Mouse (Mus musculus) thymus, postnatal 10 days (tissue): ENCODE data around the gene Dclk3.

Source experiments
- DNase-seq, 2 experiments: peaks; one replicate each; pipeline ENCODE4 v3.0.0; 2021; ENCODE audit warnings: low spot score in 2 of 2

Dclk3 gene

DNA sequence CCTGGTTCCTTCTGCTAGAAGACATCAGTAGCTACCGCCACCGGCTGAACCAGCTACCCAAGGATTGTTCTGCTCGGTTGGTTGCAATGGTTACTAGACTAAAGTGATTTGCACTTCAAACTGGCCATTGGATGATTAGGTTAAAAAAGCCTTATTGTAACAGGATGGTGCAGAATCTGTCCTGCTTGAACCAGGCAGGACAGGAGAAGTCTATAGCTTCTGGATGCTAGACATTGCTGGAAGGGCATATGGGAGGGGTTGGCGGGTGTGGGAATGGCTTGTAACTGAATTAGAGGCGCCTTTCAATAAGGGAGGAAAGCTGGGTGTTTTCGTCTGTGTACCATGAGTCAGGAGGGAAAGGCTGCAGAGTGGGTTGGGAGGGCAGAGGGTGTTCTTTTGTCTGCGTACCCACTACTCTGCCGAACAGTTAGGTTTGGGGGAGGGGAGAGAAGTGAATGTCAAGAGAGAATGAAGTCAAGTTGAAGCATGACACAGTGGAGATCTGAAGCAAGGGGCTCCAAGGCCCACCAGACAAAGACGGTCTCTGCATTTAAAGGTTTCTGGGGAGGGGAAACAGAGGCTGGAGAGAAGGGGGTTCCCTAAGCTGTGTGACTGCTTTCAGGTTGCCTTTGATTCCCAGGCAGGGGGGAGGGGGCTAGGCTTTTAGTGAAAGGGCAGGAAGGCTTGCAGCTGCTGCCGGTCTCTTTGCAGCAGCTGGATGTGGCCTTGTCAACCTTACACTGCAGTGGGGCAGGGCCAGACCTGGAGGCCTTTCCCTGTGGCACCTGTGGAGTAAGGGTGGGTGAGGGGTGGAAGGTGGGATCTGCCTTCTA lies 48.0 kb downstream of the Dclk3 start:
- DNase-seq: no peak

DNA sequence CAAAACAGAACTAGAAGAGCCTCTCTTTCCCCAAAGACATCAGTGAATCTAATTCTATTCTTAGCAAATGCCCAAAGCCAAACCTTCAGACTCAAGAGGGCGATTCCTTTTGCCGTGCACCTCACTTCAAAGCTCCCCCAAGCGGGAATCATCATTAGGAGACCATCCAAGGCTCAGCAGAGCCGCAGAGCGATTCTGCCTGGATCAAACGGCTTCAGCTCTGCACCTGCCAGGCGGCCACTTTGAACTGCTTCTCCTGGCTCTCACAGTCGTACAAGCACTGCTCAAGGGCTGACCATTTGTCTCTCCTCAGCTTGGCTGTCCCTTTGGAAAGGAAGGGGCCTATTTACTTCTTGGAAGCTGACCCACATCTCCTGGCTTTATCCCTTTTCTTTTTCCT lies 51.7 kb downstream of the Dclk3 start:
- DNase-seq: no peak

DNA sequence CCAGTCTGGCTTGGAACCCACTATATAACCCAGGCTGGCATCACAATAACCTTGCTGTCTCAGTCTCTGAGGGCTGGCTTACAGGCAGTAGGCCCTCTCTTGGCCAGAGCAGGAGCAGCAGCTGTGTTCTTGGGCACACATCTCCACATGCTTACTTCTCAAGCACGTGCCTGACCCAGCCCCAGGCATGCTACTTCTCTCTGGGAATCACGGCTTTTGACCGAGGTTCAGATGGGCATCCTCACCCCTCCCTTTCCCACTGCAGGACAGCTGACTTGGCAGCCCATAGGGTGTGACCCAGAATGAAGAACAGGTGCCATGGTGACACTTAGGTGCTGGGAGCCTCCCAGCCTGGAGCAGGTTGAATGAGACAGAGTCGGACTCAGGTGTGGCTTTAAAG lies 52.4 kb downstream of the Dclk3 start:
- DNase-seq: no peak

DNA sequence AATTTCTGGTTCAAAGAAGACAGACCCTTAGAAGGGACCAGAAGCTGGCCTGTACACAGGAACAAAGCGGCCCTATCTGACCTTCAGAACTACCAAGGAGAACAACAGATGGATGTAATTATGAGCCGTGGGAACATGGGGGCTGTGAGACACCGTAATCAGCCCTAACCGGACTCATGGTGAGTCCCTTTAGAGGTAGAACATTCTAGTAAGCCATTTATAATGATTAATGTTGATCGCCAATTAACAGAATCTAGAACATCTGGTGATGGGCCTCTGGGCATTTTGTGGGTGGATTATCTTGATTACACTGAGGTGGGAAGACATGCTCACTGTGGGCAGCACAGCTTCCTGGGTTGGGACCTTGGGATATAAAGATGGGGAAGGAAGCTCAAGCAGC lies 54.6 kb downstream of the Dclk3 start:
- DNase-seq: no peak

DNA sequence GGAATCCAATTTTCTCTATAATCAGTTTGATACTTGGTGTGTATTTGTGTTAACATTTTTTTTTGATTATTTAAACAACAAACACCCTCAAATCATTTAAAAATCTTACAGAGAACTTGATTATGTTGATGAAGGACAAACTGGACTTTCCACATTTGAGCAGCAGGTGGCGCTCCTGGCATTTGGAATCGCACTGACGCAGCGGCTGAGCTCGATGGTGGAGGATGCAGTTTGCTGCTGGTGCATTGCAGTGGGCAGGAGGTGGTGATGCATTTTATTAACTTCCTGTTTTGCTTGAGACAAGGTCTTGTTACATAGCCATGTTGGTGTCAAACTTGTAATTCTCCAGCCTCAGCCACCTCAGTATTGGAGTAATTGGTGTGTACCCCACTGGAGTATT lies 56.7 kb downstream of the Dclk3 start:
- DNase-seq: peak in 1 of 2 experiments; percentile 44

DNA sequence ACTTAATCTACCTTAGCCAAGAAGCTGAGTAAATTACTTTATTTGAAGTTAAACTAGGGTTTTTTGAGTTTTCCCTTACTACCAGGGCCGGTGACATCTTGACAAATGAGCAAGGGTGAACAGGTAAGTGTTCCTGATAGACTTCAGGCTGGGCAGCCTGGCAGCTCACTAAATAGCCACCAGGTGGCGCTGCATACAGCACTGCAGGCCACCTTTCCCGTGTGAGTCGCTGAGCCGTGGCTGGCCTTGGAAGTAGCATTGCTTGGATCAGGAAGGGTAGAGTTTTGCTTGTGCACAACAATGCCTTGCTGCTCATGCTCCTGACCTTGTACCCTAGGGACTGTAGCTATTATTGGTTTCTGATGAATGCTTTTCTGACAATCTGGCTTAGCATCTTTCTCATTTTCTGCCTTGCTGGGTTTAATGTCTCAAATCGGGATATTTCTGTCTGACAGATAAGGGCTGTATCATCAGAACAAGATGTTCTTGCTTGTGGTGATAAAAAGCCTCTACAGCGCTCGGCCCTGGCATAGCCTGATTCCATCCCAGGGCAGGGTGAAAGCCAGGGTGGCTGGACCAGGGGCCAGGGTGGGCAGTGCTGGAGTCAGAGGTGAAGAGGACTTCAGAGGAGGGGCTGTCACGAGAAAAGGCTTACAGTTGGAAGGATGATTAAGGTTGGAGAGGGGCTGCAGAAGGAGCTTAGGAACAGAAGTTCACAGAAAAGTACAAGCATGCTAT lies 58.4 kb downstream of the Dclk3 start:
- peak in 1 of 2 experiments; percentile 56 for DNase-seq

DNA sequence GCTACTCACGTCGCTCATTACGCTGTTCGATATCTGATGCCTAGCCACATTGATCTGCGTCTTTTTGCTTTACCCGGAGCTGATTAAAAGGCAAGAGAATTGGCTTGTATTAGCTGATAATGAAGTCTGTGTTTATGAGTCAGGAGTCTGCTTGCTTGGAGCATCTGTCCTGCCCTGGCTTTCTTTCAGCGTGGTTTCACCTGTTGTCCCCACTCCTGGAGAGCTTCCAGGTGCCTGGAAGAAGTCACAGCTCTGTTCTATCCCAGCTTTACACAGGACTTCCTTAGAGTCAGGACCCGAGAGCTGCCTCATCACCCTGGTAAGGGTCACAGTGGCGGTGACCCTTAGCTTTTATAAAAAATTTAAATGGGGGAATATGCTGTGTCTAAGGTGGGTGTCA lies 61.3 kb downstream of the Dclk3 start:
- no peak for DNase-seq

DNA sequence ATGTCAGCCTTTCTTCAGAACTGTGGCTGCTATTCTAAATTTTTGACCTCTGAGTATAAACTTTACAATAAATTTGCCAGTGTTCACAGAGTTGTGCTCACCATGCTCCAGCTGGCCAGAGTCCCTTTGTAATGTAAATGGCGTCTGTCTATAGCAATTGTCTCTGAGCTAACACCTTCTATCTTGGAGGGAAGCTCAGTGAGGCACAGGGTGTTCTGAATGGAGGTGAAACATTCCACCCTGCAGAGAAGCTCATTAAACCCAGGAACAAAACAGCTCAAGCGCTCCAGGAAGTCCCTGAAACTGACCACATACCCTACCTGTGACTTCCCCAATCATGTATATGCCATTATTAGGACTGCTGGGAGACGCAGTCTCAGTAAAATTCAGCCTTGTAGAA lies 67.2 kb downstream of the Dclk3 start:
- no peak for DNase-seq

DNA sequence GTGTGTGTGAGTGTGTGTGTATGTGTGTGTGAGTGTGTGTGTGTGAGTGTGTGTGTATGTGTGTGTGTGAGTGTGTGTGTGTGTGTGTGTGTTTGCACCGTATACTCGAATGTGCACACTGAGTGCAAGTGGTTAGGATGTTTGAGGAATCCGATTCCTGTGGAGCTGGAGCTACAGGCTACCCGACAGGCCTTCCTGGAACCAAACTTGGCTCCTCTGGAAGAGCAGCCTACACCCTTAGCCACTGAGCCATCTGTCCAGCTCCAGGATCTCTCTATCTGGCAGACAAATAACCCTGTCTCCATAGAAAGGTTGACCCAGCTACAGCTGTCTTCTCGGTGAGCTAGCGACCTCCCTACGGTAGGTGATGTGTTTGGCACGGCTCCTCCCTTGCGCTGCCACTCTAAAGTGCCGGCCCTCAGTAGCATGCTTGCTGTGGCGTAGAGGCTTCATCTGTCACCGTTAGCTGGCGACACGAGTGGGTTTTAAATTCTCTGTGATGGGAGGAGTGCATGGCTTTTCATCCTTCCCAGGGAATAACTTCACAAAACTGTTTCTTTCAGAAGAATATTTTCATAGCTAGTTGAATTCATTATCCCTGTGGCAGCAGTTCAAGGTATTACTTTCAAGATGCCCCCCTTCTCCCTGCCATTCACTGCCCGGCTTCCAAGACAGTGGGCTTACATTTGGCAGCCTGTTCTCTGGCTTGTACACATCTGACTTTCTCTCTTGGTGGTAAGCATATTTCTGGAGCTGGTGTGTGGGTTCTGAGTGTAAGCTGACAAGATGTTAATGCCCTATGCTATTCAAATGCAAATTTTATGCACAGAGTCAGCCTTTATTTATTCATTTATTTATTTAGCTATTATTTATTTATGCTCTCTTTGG lies 75.9 kb downstream of the Dclk3 start:
- DNase-seq: no peak

DNA sequence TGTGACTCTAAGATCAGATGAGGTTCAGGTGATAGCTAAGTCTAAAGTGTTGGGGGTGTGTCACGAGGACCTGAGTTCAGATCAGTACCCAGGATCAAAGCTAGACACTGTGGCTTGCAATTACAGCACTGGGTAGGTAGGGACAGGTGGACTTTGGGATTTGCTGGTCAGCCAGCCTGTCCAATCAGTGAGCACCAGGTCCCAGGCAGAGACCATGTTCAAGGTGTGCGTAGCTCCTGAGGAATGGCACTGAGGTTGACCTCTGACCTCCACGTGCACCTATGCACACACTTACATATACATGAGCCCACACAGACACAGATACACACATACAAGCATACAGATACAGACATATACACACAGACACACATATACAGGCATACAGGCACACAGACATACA lies 76.7 kb downstream of the Dclk3 start:
- no peak for DNase-seq

DNA sequence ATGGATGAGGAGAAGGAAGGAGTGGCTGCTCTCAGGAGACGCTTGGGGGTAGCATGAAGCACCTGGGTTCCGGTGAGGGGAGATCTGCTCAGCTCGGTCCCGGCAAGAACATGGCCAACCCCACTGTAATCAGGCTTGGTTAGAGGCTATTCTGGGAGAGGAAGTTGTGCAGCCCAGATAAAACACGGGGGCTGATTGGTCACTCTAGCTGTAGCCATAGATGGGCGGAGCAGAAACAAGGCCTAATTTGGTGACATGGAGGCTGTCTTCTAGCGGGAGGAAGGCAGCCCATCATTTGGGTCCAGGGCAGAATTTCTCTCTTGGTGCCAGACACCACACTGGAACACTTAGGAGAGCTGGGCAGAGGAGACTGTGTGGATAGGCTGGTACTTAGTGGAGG lies 83.3 kb downstream of the Dclk3 start:
- no peak for DNase-seq

DNA sequence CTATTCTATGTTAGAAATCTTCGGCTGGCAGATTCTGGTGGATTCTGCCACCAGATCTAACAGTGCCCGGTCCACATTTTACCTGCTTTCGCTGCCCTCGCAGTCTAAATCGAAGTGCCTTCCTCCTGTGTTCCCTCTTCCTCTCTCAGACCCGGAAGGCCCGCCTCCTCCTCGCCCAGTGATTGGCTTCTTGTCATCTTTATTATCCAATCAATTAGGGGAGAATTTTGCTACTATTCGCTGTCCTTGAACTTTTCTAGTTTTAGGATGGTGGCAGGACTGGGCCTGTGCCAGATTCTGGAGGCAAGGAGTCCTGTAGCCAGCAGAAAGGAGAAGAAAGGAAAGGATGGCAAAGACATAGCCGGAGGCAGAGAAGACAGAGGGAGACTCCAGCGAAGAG lies 84.2 kb downstream of the Dclk3 start:
- DNase-seq: no peak

DNA sequence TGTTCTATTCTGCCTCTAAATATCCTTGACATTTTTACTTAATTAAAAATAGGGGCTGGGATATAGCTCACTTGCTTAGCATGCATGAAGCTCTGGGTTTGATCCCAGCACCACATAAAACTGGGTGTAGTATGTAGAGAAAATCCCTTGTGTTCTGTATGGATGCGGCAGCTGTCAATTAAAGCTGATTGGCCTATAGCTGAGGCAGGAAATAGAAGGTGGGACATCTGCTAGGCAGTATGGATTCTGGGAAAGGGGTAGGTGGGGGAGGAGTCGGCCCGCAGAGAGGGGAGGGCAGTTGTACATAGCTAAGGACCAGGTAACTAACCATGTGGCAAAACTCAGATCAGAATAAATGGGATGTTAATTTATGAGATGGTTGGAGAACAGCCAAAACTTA lies 85.0 kb downstream of the Dclk3 start:
- no peak for DNase-seq

DNA sequence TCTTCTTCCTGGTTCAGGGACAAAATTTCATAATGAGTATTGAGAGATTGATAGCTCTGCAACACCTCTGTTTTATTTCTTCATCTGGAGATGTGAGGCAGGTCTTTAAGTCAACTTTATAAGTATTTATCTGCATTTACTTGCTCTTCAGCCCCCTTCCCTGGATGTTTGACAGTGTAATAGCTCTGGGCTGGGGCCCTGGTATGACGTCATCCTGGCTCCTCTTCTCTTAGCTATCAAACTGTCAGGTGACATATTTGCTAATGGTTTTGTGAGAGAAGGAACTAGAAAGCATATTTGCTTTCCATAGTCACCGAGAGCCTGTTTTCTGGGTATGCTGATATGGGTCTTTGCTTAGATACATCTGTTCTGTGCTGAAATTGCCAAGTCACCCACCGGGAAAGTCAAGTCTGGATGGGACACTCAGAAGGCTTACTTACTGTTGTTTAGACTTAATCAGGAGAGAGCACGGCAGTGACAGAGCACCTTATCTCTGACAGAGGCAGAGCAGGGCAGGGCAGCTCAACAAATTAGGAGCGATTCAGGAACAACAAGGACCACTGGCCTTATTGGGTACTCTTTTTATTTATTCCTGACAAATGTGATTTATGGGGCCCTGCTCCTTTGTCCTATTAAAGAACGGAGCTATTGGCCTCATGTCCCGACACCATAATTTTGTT lies 96.0 kb downstream of the Dclk3 start:
- no peak for DNase-seq

DNA sequence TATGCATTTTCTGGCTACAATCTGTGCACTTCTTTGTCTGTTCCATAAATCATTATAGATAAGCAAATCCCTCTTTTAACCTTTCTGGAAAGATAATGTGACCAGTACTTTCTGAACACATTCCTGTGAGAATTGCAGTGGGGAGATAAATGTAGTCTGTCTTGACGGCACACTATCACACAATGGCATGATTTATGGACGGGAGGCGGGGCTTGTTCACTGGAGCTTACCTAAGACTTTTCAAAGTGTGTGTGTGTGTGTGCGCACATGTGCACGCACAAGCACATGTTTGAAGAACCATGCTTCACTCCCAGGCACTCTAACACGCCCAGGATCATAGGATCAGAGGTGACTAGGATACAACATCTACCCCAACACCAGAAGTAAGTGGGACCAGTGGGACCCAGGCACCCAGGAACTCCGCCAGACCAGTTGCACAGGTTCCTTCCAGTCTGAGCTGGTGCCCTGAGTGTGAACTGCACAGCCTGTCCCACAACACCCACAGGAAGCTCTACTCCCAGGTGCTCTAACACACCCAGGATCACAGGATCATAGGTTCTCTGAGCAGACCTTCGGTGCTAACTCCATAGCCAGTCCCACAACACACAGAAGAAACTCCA lies 96.7 kb downstream of the Dclk3 start:
- DNase-seq: no peak
